Mouse (Mus musculus) forebrain, embryonic 15.5 days (tissue): Measurements from ENCODE around the gene Wnt7a. TPM values are rescaled to one million over a fixed set of nuclear protein-coding genes. Genes with fewer than 3 reads are reported as not detected.

Source experiments
- ATAC-seq: fragments of 200-750 bp; cut with Nextera tagmentation; replicated peaks from 2 replicates; pipeline ENCODE4 v1.8.0; 2017; ENCODE audit warnings: mild to moderate bottlenecking, moderate TSS enrichment, moderate library complexity
- H3K27ac ChIP-seq: fragments of 300-500 bp; sonication (generic); replicated peaks from 2 replicates; pipeline ENCODE4 v1.5.1; 2015; ENCODE audit warnings: mild to moderate bottlenecking, inconsistent platforms
- H3K27me3 ChIP-seq: fragments of 300-500 bp; sonication (generic); 2 replicates; pipeline ENCODE4 v1.6.1; 2015; ENCODE audit warnings: inconsistent platforms
- H3K36me3 ChIP-seq: fragments of 300-500 bp; sonication (generic); 2 replicates; pipeline ENCODE4 v1.6.1; 2015; ENCODE audit warnings: mild to moderate bottlenecking, inconsistent platforms
- H3K4me1 ChIP-seq: fragments of 300-500 bp; sonication (generic); 2 replicates; pipeline ENCODE4 v1.6.1; 2015; ENCODE audit warnings: inconsistent platforms
- H3K4me2 ChIP-seq: fragments of 300-500 bp; sonication (generic); replicated peaks from 2 replicates; pipeline ENCODE4 v1.6.1; 2015; ENCODE audit warnings: mild to moderate bottlenecking, inconsistent platforms
- H3K4me3 ChIP-seq: fragments of 300-500 bp; sonication (generic); 2 replicates; pipeline ENCODE4 v1.5.1; 2015; ENCODE audit warnings: mild to moderate bottlenecking, inconsistent platforms
- H3K9ac ChIP-seq: fragments of 300-500 bp; sonication (generic); replicated peaks from 2 replicates; pipeline ENCODE4 v1.6.1; 2015; ENCODE audit warnings: mild to moderate bottlenecking, inconsistent platforms
- H3K9me3 ChIP-seq: fragments of 300-500 bp; sonication (generic); 2 replicates; pipeline ENCODE4 v1.6.1; 2016; ENCODE audit warnings: inconsistent platforms
- WGBS: fragments of 180-500 bp; shearing (Covaris S2); methylation state at CpG from one replicate; pipeline ENCODE4 v1.1.7; 2015; ENCODE audit warnings: mixed read lengths; 5-methylcytosine and 5-hydroxymethylcytosine counted together
- polyA plus RNA-seq: library from polyadenylated mRNA; unstranded; fragments of >200 nt; fragmentation: Nextera tagmentation; extraction: Ambion mirVana; gene quantifications from 2 replicates; pipeline ENCODE4 v1.2.1, GENCODE M21; 2015

The Wnt7a gene
- polyA plus RNA-seq, 1 experiment from 2014 or later = 24.4 TPM

GRCm38 (mm10) chr6:91383303-91383702 lies 27.9 kb downstream of the Wnt7a start:
- Histone ChIP-seq H3K9me3 (no peaks in the 10 kb centered on the region), H3K4me1 (peaks cover 15% of the 10 kb centered on the region), H3K4me3 (no peak overlapping the region), H3K4me2 (no peak overlapping the region), H3K27me3 (no peaks in the 10 kb centered on the region), H3K36me3 (0 out of 2 replicates have a peak, but pooled peaks cover 7% of the 10 kb centered on the region), H3K9ac (no peak overlapping the region), H3K27ac (no peak overlapping the region)
- ATAC-seq = no peak
- 76% methylated on average over 1 of the region's 1 CpGs for WGBS

- ATAC-seq = peak; percentile 23; the same call in 1 of the 2 replicates
- no peak overlapping the region for H3K9ac ChIP-seq
- H3K9me3 ChIP-seq = no peaks in the 10 kb centered on the region
- H3K4me1 ChIP-seq = peaks cover 16% of the 10 kb centered on the region
- H3K27me3 ChIP-seq = no peaks in the 10 kb centered on the region
- H3K36me3 ChIP-seq = 0 out of 2 replicates have a peak, but pooled peaks cover 6% of the 10 kb centered on the region
- no peak overlapping the region for H3K4me3 ChIP-seq
- H3K27ac ChIP-seq = peak overlapping the region; percentile 69
- no peak overlapping the region for H3K4me2 ChIP-seq
- 37% methylated on average over 4 of the region's 4 CpGs for WGBS
These were observed 31.3 kb downstream of the Wnt7a start for GRCm38 (mm10) chr6:91379871-91380270.

GRCm38 (mm10) chr6:91379266-91379665 lies 31.9 kb downstream of the Wnt7a start:
- H3K27ac ChIP-seq = peak overlapping the region; percentile 69
- H3K9ac ChIP-seq = no peak overlapping the region
- 31% methylated on average over 3 of the region's 3 CpGs for WGBS
- H3K4me1 ChIP-seq = peaks cover 16% of the 10 kb centered on the region
- H3K27me3 ChIP-seq = no peaks in the 10 kb centered on the region
- no peak overlapping the region for H3K4me2 ChIP-seq
- H3K4me3 ChIP-seq = no peak overlapping the region
- H3K9me3 ChIP-seq = no peaks in the 10 kb centered on the region
- peak; percentile 53 for ATAC-seq
- 0 out of 2 replicates have a peak, but pooled peaks cover 3% of the 10 kb centered on the region for H3K36me3 ChIP-seq

- H3K27ac ChIP-seq = peak overlapping the region; percentile 13; the same call in 1 of the 2 replicates
- no peaks in the 10 kb centered on the region for H3K27me3 ChIP-seq
- H3K9me3 ChIP-seq = no peaks in the 10 kb centered on the region
- 0 out of 2 replicates have a peak, but pooled peaks have one; percentile 26 for ATAC-seq
- H3K4me1 ChIP-seq = no peaks in the 10 kb centered on the region
- no peak overlapping the region for H3K9ac ChIP-seq
- no peak overlapping the region for H3K4me3 ChIP-seq
- H3K4me2 ChIP-seq = no peak overlapping the region
- no peaks in the 10 kb centered on the region for H3K36me3 ChIP-seq
These were observed 38.2 kb downstream of the Wnt7a start for GRCm38 (mm10) chr6:91372977-91373376.

- Histone ChIP-seq H3K4me2 (no peak overlapping the region), H3K27me3 (no peaks in the 10 kb centered on the region), H3K4me3 (no peak overlapping the region), H3K4me1 (no peaks in the 10 kb centered on the region), H3K36me3 (no peaks in the 10 kb centered on the region), H3K27ac (peak overlapping the region; percentile 13), H3K9me3 (no peaks in the 10 kb centered on the region), H3K9ac (no peak overlapping the region)
- whole genome bisulfite sequencing = 47% methylated on average over 3 of the region's 3 CpGs
- no peak for ATAC-seq
These were observed 38.6 kb downstream of the Wnt7a start for GRCm38 (mm10) chr6:91372586-91372971.

GRCm38 (mm10) chr6:91371912-91372585 lies 39.1 kb downstream of the Wnt7a start:
- Histone ChIP-seq H3K27ac (peak overlapping the region; percentile 13; the same call in 1 of the 2 replicates), H3K4me1 (no peaks in the 10 kb centered on the region), H3K27me3 (no peaks in the 10 kb centered on the region), H3K9ac (no peak overlapping the region), H3K4me3 (no peak overlapping the region), H3K4me2 (no peak overlapping the region), H3K36me3 (no peaks in the 10 kb centered on the region), H3K9me3 (no peaks in the 10 kb centered on the region)
- ATAC-seq = no peak

GRCm38 (mm10) chr6:91366781-91367180 lies 44.4 kb downstream of the Wnt7a start:
- H3K4me2 ChIP-seq = no peak overlapping the region
- H3K9ac ChIP-seq = no peak overlapping the region
- 0 out of 2 replicates have a peak, but pooled peaks cover 3% of the 10 kb centered on the region for H3K36me3 ChIP-seq
- WGBS = 95% methylated on average over 1 of the region's 1 CpGs
- no peaks in the 10 kb centered on the region for H3K4me1 ChIP-seq
- no peak for ATAC-seq
- no peaks in the 10 kb centered on the region for H3K27me3 ChIP-seq
- H3K9me3 ChIP-seq = no peaks in the 10 kb centered on the region
- no peak overlapping the region for H3K4me3 ChIP-seq
- H3K27ac ChIP-seq = no peak overlapping the region

GRCm38 (mm10) chr6:91365480-91365879 lies 45.7 kb downstream of the Wnt7a start:
- Histone ChIP-seq H3K36me3 (0 out of 2 replicates have a peak, but pooled peaks cover 3% of the 10 kb centered on the region), H3K4me2 (no peak overlapping the region), H3K4me1 (no peaks in the 10 kb centered on the region), H3K9ac (no peak overlapping the region), H3K27me3 (no peaks in the 10 kb centered on the region), H3K27ac (no peak overlapping the region), H3K9me3 (no peaks in the 10 kb centered on the region), H3K4me3 (no peak overlapping the region)
- 74% methylated on average over 14 of the region's 14 CpGs for WGBS
- no peak for ATAC-seq

GRCm38 (mm10) chr6:91362756-91363155 lies 48.4 kb downstream of the Wnt7a start:
- Histone ChIP-seq H3K9ac (no peak overlapping the region), H3K27me3 (no peaks in the 10 kb centered on the region), H3K4me1 (peaks cover 22% of the 10 kb centered on the region), H3K36me3 (0 out of 2 replicates have a peak, but pooled peaks cover 3% of the 10 kb centered on the region), H3K9me3 (no peaks in the 10 kb centered on the region), H3K4me2 (no peak overlapping the region), H3K4me3 (no peak overlapping the region), H3K27ac (no peak overlapping the region)
- 90% methylated on average over 2 of the region's 2 CpGs for WGBS
- ATAC-seq = no peak

- Histone ChIP-seq H3K4me1 (peaks cover 22% of the 10 kb centered on the region), H3K4me3 (no peak overlapping the region), H3K9me3 (no peaks in the 10 kb centered on the region), H3K27ac (no peak overlapping the region), H3K4me2 (no peak overlapping the region), H3K9ac (no peak overlapping the region), H3K36me3 (0 out of 2 replicates have a peak, but pooled peaks cover 3% of the 10 kb centered on the region), H3K27me3 (no peaks in the 10 kb centered on the region)
- 80% methylated on average over 6 of the region's 6 CpGs for WGBS
- ATAC-seq = no peak
These were observed 50.2 kb downstream of the Wnt7a start for GRCm38 (mm10) chr6:91360998-91361397.

GRCm38 (mm10) chr6:91360371-91360690 lies 50.8 kb downstream of the Wnt7a start:
- 91% methylated on average over 4 of the region's 4 CpGs for WGBS
- ATAC-seq = no peak
- 0 out of 2 replicates have a peak, but pooled peaks cover 3% of the 10 kb centered on the region for H3K36me3 ChIP-seq
- peaks cover 28% of the 10 kb centered on the region for H3K4me1 ChIP-seq
- no peaks in the 10 kb centered on the region for H3K27me3 ChIP-seq
- no peak overlapping the region for H3K4me2 ChIP-seq
- H3K9me3 ChIP-seq = no peaks in the 10 kb centered on the region
- no peak overlapping the region for H3K4me3 ChIP-seq
- no peak overlapping the region for H3K9ac ChIP-seq
- 0 out of 2 replicates have a peak overlapping the region, but pooled peaks have one; percentile 55 for H3K27ac ChIP-seq

- 70% methylated on average over 7 of the region's 7 CpGs for WGBS
- ATAC-seq = peak; percentile 82
- peaks cover 28% of the 10 kb centered on the region for H3K4me1 ChIP-seq
These were observed 51.3 kb downstream of the Wnt7a start for GRCm38 (mm10) chr6:91359672-91360370.

More at GRCm38 (mm10) chr6:91359672-91360370, 51.3 kb downstream of the Wnt7a start:
- no peak overlapping the region for H3K4me2 ChIP-seq
- 0 out of 2 replicates have a peak, but pooled peaks cover 3% of the 10 kb centered on the region for H3K36me3 ChIP-seq
- no peaks in the 10 kb centered on the region for H3K9me3 ChIP-seq
- H3K27ac ChIP-seq = peak overlapping the region; percentile 55
- H3K4me3 ChIP-seq = no peak overlapping the region
- no peaks in the 10 kb centered on the region for H3K27me3 ChIP-seq
- no peak overlapping the region for H3K9ac ChIP-seq
